Mouse (Mus musculus): ENCODE measurements at regions not wholly inside any gene's neighbourhood (a gene's known extent, or its start where the extent isn't known, plus 50 kb on each side); places are given as distances from the start of the nearest gene placed in this dataset.

DNA sequence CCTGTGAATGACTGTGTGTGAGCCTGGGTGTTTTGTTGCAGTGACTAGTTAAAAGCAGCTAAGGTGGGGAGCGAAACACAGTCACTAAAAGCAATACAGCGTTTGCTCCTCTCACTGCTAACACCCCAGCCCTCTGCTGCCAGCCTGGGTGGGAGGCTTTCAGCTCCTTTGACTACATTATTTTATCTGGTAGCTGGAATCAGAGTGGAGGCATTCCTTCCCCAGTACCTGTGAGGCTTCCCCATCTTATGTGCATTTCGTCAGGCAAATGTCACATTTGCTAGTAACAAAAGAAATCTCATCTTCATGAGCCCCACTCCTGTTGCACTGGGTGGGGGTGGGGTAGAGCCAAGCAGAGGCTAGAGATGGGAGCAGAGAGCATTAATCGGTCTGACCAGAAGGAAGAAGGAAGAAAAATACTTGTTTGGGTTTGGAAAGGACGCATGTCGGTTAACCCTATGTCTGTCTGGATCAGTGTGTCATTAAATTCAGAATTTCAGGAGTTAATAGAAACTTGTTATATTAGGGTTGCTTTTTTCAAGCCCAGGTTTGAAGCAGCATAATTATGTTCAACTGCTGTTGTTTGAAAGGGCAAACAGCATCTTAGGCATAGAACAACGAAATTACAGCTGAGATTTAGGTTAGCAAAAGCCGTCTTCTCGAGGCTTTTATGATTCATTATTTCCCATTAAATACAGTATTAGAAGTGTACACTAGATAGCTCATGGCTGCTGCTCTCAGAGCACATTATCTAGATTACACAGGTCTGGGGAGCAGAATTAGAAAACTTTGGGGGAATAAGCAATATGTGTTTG, 269.3 kb downstream of the Meis1 start:
- Histone ChIP-seq H3K27ac (no peak overlapping the region), H3K9me3 (no peaks in the 10 kb centered on the region), H3K9ac (no peak overlapping the region), H3K36me3 (replicated peaks) (no peaks in the 10 kb centered on the region), H3K4me3 (no peak overlapping the region), H3K27me3 (replicated peaks) (no peaks in the 10 kb centered on the region; the same call in 1 of the 2 replicates), H3K4me1 (peaks cover 44% of the 10 kb centered on the region), H3K4me2 (no peak overlapping the region)
- WGBS: 36% methylated on average over 9 of the region's 9 CpGs
- ATAC-seq (replicated peaks): 0 out of 2 replicates have a peak, but pooled peaks have one; percentile 4

DNA sequence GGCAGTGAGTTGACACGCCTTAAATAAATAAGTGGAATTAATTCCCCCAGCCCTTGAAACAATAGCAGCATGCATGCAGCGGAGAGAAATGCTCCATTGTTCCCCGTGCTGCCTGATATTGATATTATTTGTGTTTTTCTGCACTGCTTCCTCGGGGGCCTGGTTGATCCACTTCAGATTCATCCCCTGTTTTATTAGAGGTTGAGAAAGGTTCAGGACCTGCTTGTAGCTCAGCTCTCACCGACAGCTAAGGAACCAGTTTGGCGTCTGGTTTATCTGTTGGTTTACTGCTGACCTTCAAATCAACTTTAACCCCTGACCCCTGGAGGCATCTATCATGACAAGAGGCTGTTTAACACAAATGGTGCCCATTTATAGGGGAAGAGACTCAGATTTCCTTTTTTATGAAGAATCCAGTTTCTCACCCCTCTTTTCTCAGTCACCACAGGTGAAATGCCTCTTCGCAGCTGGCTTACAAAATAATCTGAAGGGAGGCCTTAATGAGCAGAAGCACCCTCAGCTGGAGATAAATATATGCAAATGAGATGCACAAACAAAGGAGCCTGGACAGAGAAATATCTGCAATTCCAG, 270.8 kb downstream of the Meis1 start:
- H3K27ac ChIP-seq: peak overlapping the region; percentile 56; the same call in 1 of the 2 replicates
- 13% methylated on average over 7 of the region's 7 CpGs for WGBS
- H3K36me3 ChIP-seq (replicated peaks): no peaks in the 10 kb centered on the region
- no peaks in the 10 kb centered on the region for H3K9me3 ChIP-seq
- no peak overlapping the region for H3K9ac ChIP-seq
- peak; percentile 34; the same call in 1 of the 2 replicates for ATAC-seq (replicated peaks)
- H3K4me2 ChIP-seq: no peak overlapping the region; the same call in 1 of the 2 replicates
- H3K27me3 ChIP-seq (replicated peaks): no peaks in the 10 kb centered on the region
- no peak overlapping the region for H3K4me3 ChIP-seq
- H3K4me1 ChIP-seq: peaks cover 38% of the 10 kb centered on the region

DNA sequence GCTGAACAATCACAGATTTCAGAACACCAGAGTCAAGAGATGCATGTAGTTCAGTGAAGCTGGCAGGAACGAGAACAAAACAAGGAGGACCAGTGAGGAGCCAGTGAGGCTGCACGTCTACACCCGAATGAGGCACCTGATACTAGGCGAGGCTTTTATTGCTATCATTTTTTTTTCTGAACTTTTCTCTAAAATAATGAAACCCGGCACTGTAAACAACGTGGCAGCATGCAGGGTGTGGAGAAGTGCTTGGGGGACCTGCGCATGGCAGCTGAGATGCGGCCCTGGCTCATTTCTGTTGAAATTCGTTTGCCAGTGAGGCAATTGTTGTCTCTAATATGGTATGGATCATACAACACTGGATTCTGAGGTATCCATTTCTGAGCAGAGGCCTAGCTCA, 271.4 kb downstream of the Meis1 start:
- Histone ChIP-seq H3K9me3 (no peaks in the 10 kb centered on the region), H3K27me3 (replicated peaks) (no peaks in the 10 kb centered on the region), H3K4me1 (peaks cover 38% of the 10 kb centered on the region), H3K36me3 (replicated peaks) (no peaks in the 10 kb centered on the region), H3K4me2 (no peak overlapping the region), H3K9ac (no peak overlapping the region), H3K27ac (0 out of 2 replicates have a peak overlapping the region, but pooled peaks have one; percentile 56), H3K4me3 (no peak overlapping the region)
- ATAC-seq (replicated peaks): no peak
- 57% methylated on average over 9 of the region's 9 CpGs for WGBS

DNA sequence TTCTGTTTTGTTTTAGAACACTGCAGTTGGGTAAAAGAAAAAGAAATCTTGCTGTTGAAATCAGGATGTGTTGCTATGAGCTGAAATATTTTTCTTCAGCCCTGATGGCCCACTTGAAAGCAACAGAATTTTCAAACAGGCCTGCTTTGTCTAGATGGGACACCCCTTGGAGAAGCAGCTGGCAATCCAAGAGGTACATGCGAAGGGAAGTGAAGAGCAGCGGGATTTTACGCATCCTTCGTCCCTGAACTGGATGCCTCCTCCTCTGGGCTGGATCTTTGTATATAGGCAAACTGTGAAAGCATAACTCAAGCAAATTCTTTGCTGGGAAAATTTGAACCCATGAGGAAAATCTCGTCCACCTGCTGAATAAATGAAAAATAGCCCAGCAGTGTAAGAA, 272.3 kb downstream of the Meis1 start:
- no peak overlapping the region for H3K27ac ChIP-seq
- 44% methylated on average over 5 of the region's 5 CpGs for WGBS

DNA sequence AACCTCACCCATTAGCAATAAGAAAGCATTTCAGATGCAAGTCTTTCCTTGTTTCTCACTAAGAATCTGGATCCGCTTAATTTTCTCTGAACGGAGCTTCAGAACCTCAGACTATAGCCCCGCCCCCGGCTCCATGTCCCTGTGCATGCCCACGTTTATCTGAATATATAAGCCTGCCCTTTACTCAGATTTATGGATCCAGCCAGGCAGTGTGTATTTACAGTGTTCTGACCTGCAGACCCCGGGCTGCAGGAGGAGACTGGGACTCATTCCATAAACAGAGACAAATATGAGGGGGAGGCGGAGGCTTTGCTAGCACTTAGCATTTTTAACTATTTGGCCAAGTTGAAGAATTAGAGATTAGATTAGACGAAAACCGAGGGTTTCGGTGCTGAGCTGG, 272.9 kb downstream of the Meis1 start:
- H3K4me1 ChIP-seq: peaks cover 28% of the 10 kb centered on the region
- H3K36me3 ChIP-seq (replicated peaks): no peaks in the 10 kb centered on the region
- H3K27ac ChIP-seq: no peak overlapping the region
- H3K4me2 ChIP-seq: no peak overlapping the region
- H3K9ac ChIP-seq: no peak overlapping the region
- 64% methylated on average over 10 of the region's 10 CpGs for WGBS
- no peak for ATAC-seq (replicated peaks)
- H3K4me3 ChIP-seq: no peak overlapping the region
- no peaks in the 10 kb centered on the region for H3K27me3 ChIP-seq (replicated peaks)
- no peaks in the 10 kb centered on the region for H3K9me3 ChIP-seq

More for the DNA sequence above, 272.3 kb downstream of the Meis1 start:
- no peak for ATAC-seq (replicated peaks)
- Histone ChIP-seq H3K4me3 (no peak overlapping the region), H3K27me3 (replicated peaks) (no peaks in the 10 kb centered on the region), H3K9me3 (no peaks in the 10 kb centered on the region), H3K4me1 (peaks cover 35% of the 10 kb centered on the region), H3K36me3 (replicated peaks) (no peaks in the 10 kb centered on the region), H3K9ac (no peak overlapping the region), H3K4me2 (no peak overlapping the region)

DNA sequence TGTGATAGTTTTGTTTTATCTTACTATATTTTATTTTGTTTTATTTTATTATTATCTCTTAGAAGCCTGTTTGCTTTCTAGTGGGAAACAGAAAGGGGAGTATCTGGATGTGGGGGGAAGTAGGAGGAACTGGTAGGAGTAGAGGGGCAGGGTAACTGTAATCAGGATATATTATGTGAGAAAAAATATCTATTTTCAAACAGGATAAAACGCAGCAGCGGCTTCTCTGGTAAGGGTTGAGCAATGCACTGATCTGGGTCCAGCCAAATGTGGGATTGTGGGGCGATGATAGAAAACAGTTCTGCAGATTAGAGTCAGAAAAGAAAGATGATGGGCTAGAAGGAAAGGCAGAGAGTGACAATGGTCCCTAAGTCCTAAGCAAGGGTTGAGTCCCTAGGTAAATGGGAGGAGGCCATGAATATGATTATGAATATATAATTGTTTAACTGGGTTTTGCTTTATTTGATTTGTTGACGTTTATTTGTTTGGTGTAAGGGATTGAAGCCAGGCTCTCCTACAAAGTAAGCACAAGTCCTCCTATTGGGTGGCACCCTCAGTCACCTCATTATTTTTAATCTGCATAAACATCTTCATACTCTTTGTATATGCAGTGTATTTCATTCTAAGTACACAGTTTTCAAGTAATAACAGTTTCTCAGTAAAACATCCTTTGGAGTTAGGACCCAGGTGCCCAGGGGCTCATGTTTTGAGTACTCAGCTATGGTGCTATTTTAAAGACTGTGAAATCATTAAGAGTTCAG, 283.7 kb downstream of the Meis1 start:
- no peak overlapping the region for H3K4me3 ChIP-seq
- no peak overlapping the region for H3K4me2 ChIP-seq
- H3K9ac ChIP-seq: no peak overlapping the region
- 93% methylated on average over 4 of the region's 4 CpGs for WGBS
- H3K4me1 ChIP-seq: no peaks in the 10 kb centered on the region
- no peak overlapping the region for H3K27ac ChIP-seq
- no peaks in the 10 kb centered on the region for H3K9me3 ChIP-seq
- no peak for ATAC-seq (replicated peaks)
- H3K27me3 ChIP-seq (replicated peaks): no peaks in the 10 kb centered on the region
- no peaks in the 10 kb centered on the region for H3K36me3 ChIP-seq (replicated peaks)

DNA sequence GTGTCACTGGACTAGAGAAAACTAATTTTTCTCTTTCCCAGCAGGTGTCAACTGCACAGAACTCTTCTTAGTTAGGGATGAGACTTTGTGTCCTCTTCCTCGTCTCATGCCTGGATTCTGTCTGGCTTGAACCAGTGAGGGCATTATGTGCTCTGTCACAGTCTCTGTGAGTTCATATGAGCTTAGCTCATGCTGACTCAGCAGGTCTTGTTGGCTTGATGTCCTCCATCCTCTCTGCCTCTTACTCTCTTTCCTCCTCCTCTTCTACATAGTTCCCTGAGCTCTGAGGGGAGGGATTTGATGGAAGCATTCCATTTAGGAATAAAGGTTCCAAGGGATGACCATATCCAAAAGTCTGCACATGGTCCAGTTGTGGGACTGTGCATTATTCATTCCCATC, 284.7 kb downstream of the Meis1 start:
- Histone ChIP-seq H3K27ac (no peak overlapping the region), H3K36me3 (replicated peaks) (no peaks in the 10 kb centered on the region), H3K27me3 (replicated peaks) (no peaks in the 10 kb centered on the region), H3K4me3 (no peak overlapping the region), H3K9ac (no peak overlapping the region), H3K9me3 (no peaks in the 10 kb centered on the region), H3K4me1 (no peaks in the 10 kb centered on the region), H3K4me2 (no peak overlapping the region)
- WGBS: 81% methylated on average over 1 of the region's 1 CpGs
- no peak for ATAC-seq (replicated peaks)

DNA sequence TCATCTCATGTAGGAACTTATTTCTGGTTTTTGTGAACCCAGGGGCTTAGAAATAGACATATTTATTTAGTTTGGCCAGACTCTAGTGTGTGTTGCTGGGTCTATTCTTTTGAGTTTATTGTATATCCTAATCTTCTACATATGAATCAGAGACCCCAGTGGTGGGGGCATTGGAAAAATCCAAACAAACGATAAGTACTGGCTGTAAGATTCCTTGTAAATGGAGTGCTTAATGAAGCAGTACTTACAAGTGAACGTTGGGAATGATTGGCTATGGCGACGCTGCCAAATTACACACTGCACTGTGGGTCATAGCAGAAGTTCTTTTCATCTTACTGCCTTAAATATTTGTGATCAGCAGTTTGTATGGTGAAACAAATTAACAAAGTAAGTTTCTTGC, 289.0 kb downstream of the Meis1 start:
- WGBS: 72% methylated on average over 4 of the region's 4 CpGs
- no peaks in the 10 kb centered on the region for H3K4me1 ChIP-seq

DNA sequence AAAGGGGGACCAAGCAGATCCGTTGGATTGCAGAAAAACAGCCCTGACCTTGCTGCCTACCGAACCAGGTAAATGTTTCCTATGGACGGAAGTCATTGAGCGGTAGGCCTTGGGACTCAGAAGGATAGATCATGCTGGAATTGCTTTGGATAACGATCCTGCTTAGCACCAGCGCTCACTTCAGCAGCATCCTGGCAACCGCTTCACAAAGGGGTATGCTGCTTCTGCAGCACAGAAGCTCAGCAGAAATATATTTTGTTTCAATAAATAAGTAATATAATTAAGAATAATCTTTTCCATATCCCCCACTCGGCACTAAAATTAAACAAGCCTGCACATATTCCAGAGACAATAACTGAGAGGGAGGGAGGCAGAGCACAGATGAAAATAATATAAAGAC, 296.0 kb downstream of the Meis1 start:
- no peak overlapping the region for H3K4me2 ChIP-seq
- no peak overlapping the region for H3K27ac ChIP-seq
- no peaks in the 10 kb centered on the region for H3K4me1 ChIP-seq
- ATAC-seq (replicated peaks): no peak
- H3K9me3 ChIP-seq: no peaks in the 10 kb centered on the region
- WGBS: 68% methylated on average over 8 of the region's 8 CpGs
- no peaks in the 10 kb centered on the region for H3K27me3 ChIP-seq (replicated peaks)
- no peaks in the 10 kb centered on the region for H3K36me3 ChIP-seq (replicated peaks)
- H3K9ac ChIP-seq: no peak overlapping the region
- H3K4me3 ChIP-seq: no peak overlapping the region

More for the DNA sequence above, 289.0 kb downstream of the Meis1 start:
- Histone ChIP-seq H3K9me3 (no peaks in the 10 kb centered on the region), H3K27me3 (replicated peaks) (no peaks in the 10 kb centered on the region), H3K4me2 (no peak overlapping the region), H3K27ac (no peak overlapping the region), H3K36me3 (replicated peaks) (no peaks in the 10 kb centered on the region), H3K9ac (no peak overlapping the region), H3K4me3 (no peak overlapping the region)
- no peak for ATAC-seq (replicated peaks)

DNA sequence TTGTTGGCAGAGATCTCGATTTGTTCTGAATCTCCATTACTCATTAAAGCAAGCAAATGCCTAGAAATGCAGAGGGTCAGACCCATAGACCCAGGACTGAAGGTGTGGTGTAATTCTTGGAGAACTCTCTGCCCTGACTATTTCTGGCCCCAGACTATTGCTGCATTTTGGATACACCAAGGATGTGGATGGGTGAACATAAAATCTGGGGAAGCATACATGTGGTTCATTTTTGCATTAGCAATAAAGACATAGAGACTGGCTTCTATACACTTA, 303.0 kb downstream of the Meis1 start:
- H3K9ac ChIP-seq: no peak overlapping the region
- H3K27me3 ChIP-seq (replicated peaks): no peaks in the 10 kb centered on the region
- ATAC-seq (replicated peaks): no peak
- no peak overlapping the region for H3K4me2 ChIP-seq
- H3K36me3 ChIP-seq (replicated peaks): no peaks in the 10 kb centered on the region
- no peak overlapping the region for H3K4me3 ChIP-seq
- H3K4me1 ChIP-seq: no peaks in the 10 kb centered on the region
- H3K27ac ChIP-seq: no peak overlapping the region
- 58% methylated on average over 1 of the region's 1 CpGs for WGBS
- no peaks in the 10 kb centered on the region for H3K9me3 ChIP-seq

DNA sequence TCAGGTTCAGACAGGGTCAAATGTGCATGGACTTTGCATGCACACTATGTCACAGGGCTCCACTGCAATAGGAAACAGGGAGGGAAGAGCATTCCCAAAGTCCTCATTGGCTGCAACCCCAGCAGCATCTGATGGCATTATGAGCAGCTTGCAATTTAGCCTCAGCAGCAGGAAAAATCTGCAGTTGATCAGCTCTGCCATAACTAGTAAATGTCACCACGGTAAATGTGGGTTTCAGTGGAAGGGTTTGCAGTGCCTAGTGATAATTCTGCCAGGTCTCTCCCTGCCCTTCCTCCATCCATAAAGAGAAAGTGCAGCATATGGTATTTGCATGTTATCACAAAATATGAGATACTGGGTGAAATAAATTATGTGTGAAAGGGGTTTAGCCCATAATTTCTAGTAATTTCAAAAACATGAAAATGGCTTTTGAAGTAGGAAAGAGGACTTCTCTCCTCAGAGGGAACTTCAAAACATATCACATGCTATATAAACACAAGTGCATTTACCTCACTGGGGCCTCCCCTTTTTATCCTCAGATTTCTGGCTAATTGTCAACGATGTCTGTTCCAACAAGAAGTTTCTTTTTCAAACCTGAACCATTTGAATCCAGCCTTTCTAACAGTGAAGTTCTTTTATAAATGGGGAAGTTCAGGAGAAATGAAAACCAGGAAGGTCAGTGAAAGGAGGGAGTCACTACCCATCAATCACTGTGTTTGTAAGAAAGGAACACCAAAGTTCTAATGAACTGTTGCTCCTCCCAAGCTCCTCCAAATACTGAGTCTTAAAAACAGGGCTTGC, 303.5 kb downstream of the Meis1 start:
- Histone ChIP-seq H3K4me1 (no peaks in the 10 kb centered on the region), H3K9ac (no peak overlapping the region), H3K4me3 (no peak overlapping the region), H3K4me2 (no peak overlapping the region), H3K27ac (no peak overlapping the region), H3K27me3 (replicated peaks) (no peaks in the 10 kb centered on the region), H3K36me3 (replicated peaks) (no peaks in the 10 kb centered on the region), H3K9me3 (no peaks in the 10 kb centered on the region)
- ATAC-seq (replicated peaks): no peak
- WGBS: 82% methylated on average over 2 of the region's 2 CpGs

DNA sequence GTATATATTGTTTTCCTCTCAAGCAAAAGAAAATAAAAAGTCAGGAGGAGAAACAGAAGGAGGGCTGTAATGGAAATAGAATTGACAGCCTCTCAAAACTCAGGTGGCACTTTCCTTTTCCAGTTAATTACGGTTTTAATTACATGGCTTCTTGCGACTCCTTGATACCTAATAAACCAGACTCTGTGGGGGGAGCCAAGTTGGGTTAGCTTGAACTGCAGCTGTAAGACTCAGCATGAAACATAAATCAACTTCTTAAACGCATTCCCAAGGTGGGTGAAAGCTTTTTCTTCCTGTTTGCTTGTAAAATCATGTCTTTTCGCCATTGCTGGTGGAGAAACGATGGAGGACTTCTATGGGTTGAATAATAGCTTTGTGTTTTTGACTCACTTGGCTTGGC, 304.4 kb downstream of the Meis1 start:
- WGBS: 77% methylated on average over 5 of the region's 5 CpGs
- H3K27me3 ChIP-seq (replicated peaks): no peaks in the 10 kb centered on the region
- H3K4me1 ChIP-seq: no peaks in the 10 kb centered on the region
- H3K9ac ChIP-seq: no peak overlapping the region
- no peaks in the 10 kb centered on the region for H3K36me3 ChIP-seq (replicated peaks)
- H3K27ac ChIP-seq: no peak overlapping the region
- no peak overlapping the region for H3K4me3 ChIP-seq
- no peak overlapping the region for H3K4me2 ChIP-seq
- no peaks in the 10 kb centered on the region for H3K9me3 ChIP-seq
- no peak for ATAC-seq (replicated peaks)

All from midbrain, embryonic 15.5 days (tissue).